Mouse (Mus musculus) right cerebral cortex, postnatal 10 days (tissue): ENCODE measurements around the gene Gm8764.
"Not testable (repeated sequence)": the region's sequence is repeated elsewhere in the genome, so short reads cannot be mapped to it uniquely, and the experiment has no call there.

Experiments
- DNase-seq, 2 experiments: peaks; one replicate each; pipeline ENCODE4 v3.0.0; 2021; ENCODE audit warnings: low spot score in 2 of 2

Gene Gm8764

DNA sequence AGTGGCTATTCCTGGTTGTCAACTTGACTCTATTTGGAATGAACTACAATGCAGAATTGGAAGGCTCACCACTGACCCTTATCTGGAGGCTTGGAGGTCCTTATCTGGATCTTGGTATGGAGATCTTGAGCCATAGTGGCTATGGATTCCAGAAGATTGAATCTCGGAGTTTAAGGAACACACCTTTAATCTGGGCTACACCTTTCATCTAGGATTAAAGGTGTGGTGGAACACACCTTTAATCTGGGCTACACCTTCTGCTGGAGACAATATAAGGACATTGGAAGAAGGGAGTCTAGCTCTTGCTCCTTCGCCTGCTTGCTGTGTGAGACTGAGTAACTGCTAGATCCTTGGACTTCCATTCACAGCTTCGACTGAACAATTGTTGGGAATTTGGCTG is at the start of gene Gm8764:
Gm8764 (plus strand) TSS at position 301 of the 400 bp plus-strand sequence.
- DNase-seq, result not testable (repeated sequence)

- no peak for DNase-seq
These were observed 49.8 kb upstream of the Gm8764 start for GRCm38 (mm10) chr10:104110044-104110443.

GRCm38 (mm10) chr10:104118312-104118711 is 41.5 kb upstream of the Gm8764 start:
- no peak for DNase-seq

- DNase-seq, result not testable (repeated sequence)
These were observed 17.1 kb upstream of the Gm8764 start, which contains the start of gene Gm21293 for GRCm38 (mm10) chr10:104142687-104143086. TSS of gene Gm21293 (plus strand) at chr10:104142987.

DNA sequence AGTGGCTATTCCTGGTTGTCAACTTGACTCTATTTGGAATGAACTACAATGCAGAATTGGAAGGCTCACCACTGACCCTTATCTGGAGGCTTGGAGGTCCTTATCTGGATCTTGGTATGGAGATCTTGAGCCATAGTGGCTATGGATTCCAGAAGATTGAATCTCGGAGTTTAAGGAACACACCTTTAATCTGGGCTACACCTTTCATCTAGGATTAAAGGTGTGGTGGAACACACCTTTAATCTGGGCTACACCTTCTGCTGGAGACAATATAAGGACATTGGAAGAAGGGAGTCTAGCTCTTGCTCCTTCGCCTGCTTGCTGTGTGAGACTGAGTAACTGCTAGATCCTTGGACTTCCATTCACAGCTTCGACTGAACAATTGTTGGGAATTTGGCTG is 8.6 kb upstream of the Gm8764 start, which contains the start of gene Gm6763:
Gm6763 (plus strand) TSS at position 301 of the 400 bp plus-strand sequence.
- DNase-seq, result not testable (repeated sequence)

DNA sequence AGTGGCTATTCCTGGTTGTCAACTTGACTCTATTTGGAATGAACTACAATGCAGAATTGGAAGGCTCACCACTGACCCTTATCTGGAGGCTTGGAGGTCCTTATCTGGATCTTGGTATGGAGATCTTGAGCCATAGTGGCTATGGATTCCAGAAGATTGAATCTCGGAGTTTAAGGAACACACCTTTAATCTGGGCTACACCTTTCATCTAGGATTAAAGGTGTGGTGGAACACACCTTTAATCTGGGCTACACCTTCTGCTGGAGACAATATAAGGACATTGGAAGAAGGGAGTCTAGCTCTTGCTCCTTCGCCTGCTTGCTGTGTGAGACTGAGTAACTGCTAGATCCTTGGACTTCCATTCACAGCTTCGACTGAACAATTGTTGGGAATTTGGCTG is 8.4 kb downstream of the Gm8764 start, which contains the start of gene Gm21304:
Gm21304 (plus strand) TSS at position 301 of the 400 bp plus-strand sequence.
- DNase-seq, result not testable (repeated sequence)

DNA sequence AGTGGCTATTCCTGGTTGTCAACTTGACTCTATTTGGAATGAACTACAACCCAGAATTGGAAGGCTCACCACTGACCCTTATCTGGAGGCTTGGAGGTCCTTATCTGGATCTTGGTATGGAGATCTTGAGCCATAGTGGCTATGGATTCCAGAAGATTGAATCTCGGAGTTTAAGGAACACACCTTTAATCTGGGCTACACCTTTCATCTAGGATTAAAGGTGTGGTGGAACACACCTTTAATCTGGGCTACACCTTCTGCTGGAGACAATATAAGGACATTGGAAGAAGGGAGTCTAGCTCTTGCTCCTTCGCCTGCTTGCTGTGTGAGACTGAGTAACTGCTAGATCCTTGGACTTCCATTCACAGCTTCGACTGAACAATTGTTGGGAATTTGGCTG is 16.9 kb downstream of the Gm8764 start, which contains the start of gene Gm21312:
Gm21312 (plus strand) TSS at position 301 of the 400 bp plus-strand sequence.
- not testable (repeated sequence) for DNase-seq

DNA sequence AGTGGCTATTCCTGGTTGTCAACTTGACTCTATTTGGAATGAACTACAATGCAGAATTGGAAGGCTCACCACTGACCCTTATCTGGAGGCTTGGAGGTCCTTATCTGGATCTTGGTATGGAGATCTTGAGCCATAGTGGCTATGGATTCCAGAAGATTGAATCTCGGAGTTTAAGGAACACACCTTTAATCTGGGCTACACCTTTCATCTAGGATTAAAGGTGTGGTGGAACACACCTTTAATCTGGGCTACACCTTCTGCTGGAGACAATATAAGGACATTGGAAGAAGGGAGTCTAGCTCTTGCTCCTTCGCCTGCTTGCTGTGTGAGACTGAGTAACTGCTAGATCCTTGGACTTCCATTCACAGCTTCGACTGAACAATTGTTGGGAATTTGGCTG is 25.4 kb downstream of the Gm8764 start, which contains the start of gene Gm20765:
Gm20765 (plus strand) TSS at position 301 of the 400 bp plus-strand sequence.
- DNase-seq, result not testable (repeated sequence)

DNA sequence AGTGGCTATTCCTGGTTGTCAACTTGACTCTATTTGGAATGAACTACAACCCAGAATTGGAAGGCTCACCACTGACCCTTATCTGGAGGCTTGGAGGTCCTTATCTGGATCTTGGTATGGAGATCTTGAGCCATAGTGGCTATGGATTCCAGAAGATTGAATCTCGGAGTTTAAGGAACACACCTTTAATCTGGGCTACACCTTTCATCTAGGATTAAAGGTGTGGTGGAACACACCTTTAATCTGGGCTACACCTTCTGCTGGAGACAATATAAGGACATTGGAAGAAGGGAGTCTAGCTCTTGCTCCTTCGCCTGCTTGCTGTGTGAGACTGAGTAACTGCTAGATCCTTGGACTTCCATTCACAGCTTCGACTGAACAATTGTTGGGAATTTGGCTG is 33.9 kb downstream of the Gm8764 start, which contains the start of gene Gm4340:
Gm4340 (plus strand) TSS at position 301 of the 400 bp plus-strand sequence.
- not testable (repeated sequence) for DNase-seq

DNA sequence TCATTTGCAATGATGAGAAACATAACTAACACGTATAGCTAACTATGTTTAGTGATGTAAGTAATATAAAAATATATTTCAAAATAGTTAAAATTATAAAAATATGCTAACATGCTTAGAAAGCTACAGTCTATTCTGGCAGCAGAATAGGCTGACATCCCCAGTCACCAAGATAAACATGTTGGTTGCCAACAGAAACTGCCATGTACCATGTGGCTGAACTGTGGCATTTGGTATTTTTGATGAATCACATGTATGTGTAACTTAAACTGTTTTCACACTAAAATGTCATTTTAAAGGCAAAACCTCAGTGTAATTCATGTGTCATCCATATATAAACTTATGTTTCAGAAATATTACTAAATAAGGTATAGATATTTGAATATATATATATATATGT is 49.8 kb downstream of the Gm8764 start:
- DNase-seq, result no peak

- no peak for DNase-seq
These were observed 50.6 kb downstream of the Gm8764 start for GRCm38 (mm10) chr10:104210268-104210990.
